Mouse (Mus musculus): ENCODE measurements around the gene Tle3.

DNA sequence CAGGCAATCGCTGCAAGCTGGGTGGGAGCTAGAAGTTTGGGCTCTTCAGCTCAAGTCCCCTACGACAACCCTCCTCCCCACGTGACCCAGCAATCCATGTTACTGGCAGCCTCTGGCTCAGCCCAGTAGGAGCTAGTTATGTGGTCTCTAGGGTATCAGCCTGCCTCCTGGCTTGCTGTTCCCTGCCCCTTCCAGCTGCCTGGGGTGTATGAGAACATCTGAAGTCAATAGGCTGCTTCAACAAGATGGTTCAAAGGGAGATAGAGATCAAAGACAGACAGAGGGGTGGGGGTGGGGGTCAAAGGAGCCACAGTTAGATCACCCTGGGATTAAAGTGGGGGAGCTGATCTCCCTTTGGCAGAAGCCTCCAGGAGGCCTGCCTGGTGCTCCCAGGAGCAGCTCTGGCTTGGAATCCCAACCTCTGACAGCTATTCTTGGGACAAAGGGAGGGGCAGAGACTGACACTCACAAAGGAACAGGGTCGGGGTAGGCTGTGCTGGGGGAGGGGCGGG, 73.6 kb downstream of the Tle3 start:
- no peak for TF ChIP-seq ZNF384 (IDR thresholded peaks at IDR 0.05; ENCODE audit: low read depth, low read length)
- TF ChIP-seq MAFK (IDR thresholded peaks at IDR 0.05; ENCODE audit: insufficient read depth, low read depth, low read length): no peak
- TF ChIP-seq HCFC1 (IDR thresholded peaks at IDR 0.05; ENCODE audit: borderline replicate concordance, insufficient read depth, low read length): no peak

Data from ES-E14 (cell line).